Mouse (Mus musculus) liver, embryonic 14.5 days (tissue): ENCODE measurements around the gene Cfap97.

Experiments used
- CTCF ChIP-seq: IDR thresholded peaks from 2 replicates; pipeline ENCODE4 v1.5.1; 2016; ENCODE audit warnings: antibody characterized with exemption, low read depth, control low read depth
- EP300 ChIP-seq: IDR thresholded peaks from 2 replicates; pipeline ENCODE4 v1.6.1; 2016; ENCODE audit warnings: antibody characterized with exemption, low read depth

GRCm38 (mm10) chr8:46152064-46153031 lies 777 bp downstream of the Cfap97 start, which contains the start of gene Snx25:
- TF ChIP-seq CTCF = no peak
- TF ChIP-seq EP300 = no peak
